Mouse (Mus musculus): ENCODE results near the gene Pcdh20.

DNA sequence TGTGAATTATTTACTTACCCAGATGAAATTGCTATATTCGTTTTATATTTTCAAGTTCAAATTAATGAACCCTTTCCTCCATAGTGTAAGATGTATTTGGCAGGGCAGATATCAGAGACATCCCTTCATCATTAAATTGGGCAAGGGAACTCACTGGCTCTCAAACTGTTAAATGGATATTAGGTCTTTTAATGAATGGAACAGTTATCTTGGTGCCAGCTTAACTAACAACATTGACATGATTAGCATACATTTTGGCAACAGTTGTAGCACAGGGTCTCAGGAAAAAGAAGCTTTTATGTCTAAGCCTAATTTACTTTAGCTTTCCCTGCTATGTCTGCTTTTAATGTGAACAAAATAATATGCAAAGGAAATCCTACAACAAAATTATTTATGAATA is 6.8 kb downstream of the Pcdh20 start:
- TF ChIP-seq GATA1 (IDR thresholded peaks at IDR 0.05; ENCODE audit: borderline replicate concordance, low read length) (no peak), FLI1 (IDR thresholded peaks at IDR 0.05; ENCODE audit: low read length) (no peak)

Data from megakaryocyte, embryonic 14.5 days (primary cell).